26 mouse cellular contexts compared by ENCODE assay signal in the genomic region with DNA sequence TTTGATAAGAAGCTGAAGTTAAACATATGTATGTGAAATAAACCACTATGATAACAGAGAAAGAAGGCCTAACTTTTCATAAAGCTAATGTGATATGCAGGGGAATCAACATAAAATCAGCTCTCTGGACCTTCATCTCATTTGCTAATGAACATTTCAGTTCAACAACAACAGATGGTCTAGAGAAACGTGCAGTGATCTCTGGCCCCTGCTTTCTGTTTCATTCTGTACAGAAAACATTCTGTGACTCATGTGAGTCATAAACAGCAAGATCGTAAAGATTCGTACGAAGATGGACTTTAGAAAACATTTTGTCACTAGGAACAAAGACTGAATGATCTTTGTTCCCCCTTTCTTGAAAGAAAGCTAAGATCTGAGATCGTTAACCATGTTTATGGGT. TPM values are rescaled to one million over a fixed set of nuclear protein-coding genes. Genes with fewer than 3 reads are reported as not detected.
A peak's percentile ranks its signal among the peaks of the same experiment; 100 is the strongest.
DNase-seq lines count a peak whose midpoint lies in the region; ATAC-seq and TF ChIP-seq lines count a peak whose summit lies in the region.
"Had no signal": no experiment of that assay in that cellular context is flagged by ENCODE, and none has a peak within 500 bp of the region (broad histone marks: within the 10 kb centered on the region; RNA-seq: fewer than 3 reads in every experiment).

No protein-coding gene starts in this region.

- TF ChIP-seq POLR2A in brain, embryonic 14.5 days (IDR thresholded peaks at IDR 0.05; ENCODE audit: borderline replicate concordance, extremely low read depth, insufficient read depth, insufficient read length, poor library complexity, severe bottlenecking): no peak

- no peaks in the 10 kb centered on the region for H3K9me3 ChIP-seq in kidney, postnatal 0 days (replicated peaks; ENCODE audit: low read length)
- no peaks in the 10 kb centered on the region for H3K9me3 ChIP-seq in kidney, embryonic 15.5 days (replicated peaks)
- H3K9me3 ChIP-seq: embryonic facial prominence, embryonic 15.5 days; forebrain, embryonic 10.5 days; heart, embryonic 10.5 days; hindbrain, embryonic 13.5 days had no signal

- no peak overlapping the region for H3K4me3 ChIP-seq in kidney, postnatal 0 days (replicated peaks; ENCODE audit: low read depth, low read length)
- no peak overlapping the region for H3K4me3 ChIP-seq in kidney, embryonic 15.5 days (replicated peaks)
- H3K4me3 ChIP-seq: embryonic facial prominence, embryonic 15.5 days; erythroblast, embryonic 14.5 days; forebrain, embryonic 10.5 days; gastrocnemius, adult 2 months; heart, embryonic 10.5 days; hindbrain, embryonic 13.5 days had no signal

- H3K4me2 ChIP-seq in kidney, postnatal 0 days (ENCODE audit: low read length): no peak overlapping the region
- H3K4me2 ChIP-seq in kidney, embryonic 15.5 days: no peak overlapping the region
- H3K4me2 ChIP-seq: embryonic facial prominence, embryonic 15.5 days; hindbrain, embryonic 13.5 days had no signal

- TF ChIP-seq CTCF in kidney, postnatal 0 days (IDR thresholded peaks at IDR 0.05; ENCODE audit: low read depth): no peak
- TF ChIP-seq CTCF in brain, embryonic 14.5 days (IDR thresholded peaks at IDR 0.05; ENCODE audit: borderline replicate concordance, extremely low read depth, insufficient read depth, insufficient read length): no peak

- H3K36me3 ChIP-seq in kidney, postnatal 0 days (ENCODE audit: insufficient read depth, low read length): no peaks in the 10 kb centered on the region
- no peaks in the 10 kb centered on the region for H3K36me3 ChIP-seq in kidney, embryonic 15.5 days
- H3K36me3 ChIP-seq: embryonic facial prominence, embryonic 15.5 days; forebrain, embryonic 10.5 days; heart, embryonic 10.5 days; hindbrain, embryonic 13.5 days had no signal

- H3K9ac ChIP-seq in kidney, postnatal 0 days (ENCODE audit: low read depth, low read length): no peak overlapping the region
- H3K9ac ChIP-seq in kidney, embryonic 15.5 days: no peak overlapping the region
- H3K9ac ChIP-seq: embryonic facial prominence, embryonic 15.5 days; hindbrain, embryonic 13.5 days had no signal

- DNase-seq in kidney, postnatal 0 days (ENCODE audit: low spot score): peak; percentile 58
- peak; percentile 13 for DNase-seq in brain, embryonic 14.5 days (ENCODE audit: low read depth)
- peak; percentile 3 for DNase-seq in large intestine, adult 2 months (ENCODE audit: low read depth, low spot score)
- no peak for DNase-seq in cerebellum, postnatal 36 days
- DNase-seq in adrenal gland, postnatal 25 days: no peak
- no peak for DNase-seq in heart, adult 11 months
- DNase-seq: adrenal gland, postnatal 10 days; cerebellum, adult 2 months; cerebellum, postnatal 10 days; embryo, embryonic 11 days; gastrocnemius, adult 2 months; gastrocnemius, postnatal 25 days; heart, postnatal 10 days had no signal

- no peak overlapping the region for H3K27ac ChIP-seq in kidney, postnatal 0 days
- no peak overlapping the region for H3K27ac ChIP-seq in kidney, embryonic 15.5 days
- H3K27ac ChIP-seq: embryonic facial prominence, embryonic 15.5 days; forebrain, embryonic 10.5 days; gastrocnemius, adult 2 months; heart, embryonic 10.5 days; hindbrain, embryonic 13.5 days; hindbrain, postnatal 0 days had no signal

- H3K4me1 ChIP-seq in kidney, postnatal 0 days (replicated peaks; ENCODE audit: insufficient read depth, low read length): no peaks in the 10 kb centered on the region
- no peaks in the 10 kb centered on the region for H3K4me1 ChIP-seq in kidney, embryonic 15.5 days
- H3K4me1 ChIP-seq: embryonic facial prominence, embryonic 15.5 days; forebrain, embryonic 10.5 days; heart, embryonic 10.5 days; hindbrain, embryonic 13.5 days had no signal

- WGBS in kidney, postnatal 0 days: 35% methylated on average over 5 of the region's 5 CpGs
- 37% methylated on average over 5 of the region's 5 CpGs for WGBS in kidney, embryonic 15.5 days
- 14% methylated on average over 5 of the region's 5 CpGs for WGBS in large intestine, adult 2 months

- no peaks in the 10 kb centered on the region for H3K27me3 ChIP-seq in kidney, postnatal 0 days (ENCODE audit: insufficient read depth, low read length)
- no peaks in the 10 kb centered on the region for H3K27me3 ChIP-seq in kidney, embryonic 15.5 days
- H3K27me3 ChIP-seq: embryonic facial prominence, embryonic 15.5 days; hindbrain, embryonic 13.5 days had no signal

- no peak for ATAC-seq in kidney, postnatal 0 days (replicated peaks; ENCODE audit: low FRiP score, low read depth)
- ATAC-seq in kidney, embryonic 15.5 days (replicated peaks; ENCODE audit: low FRiP score): no peak
- ATAC-seq: forebrain, embryonic 14.5 days; hindbrain, postnatal 0 days had no signal

RNA-seq across cellular contexts. Expression of a gene that starts 48.0 kb away (rescaled TPM):
- polyA plus RNA-seq in kidney, postnatal 0 days (2015; fragmentation: Nextera tagmentation; extraction: Ambion mirVana): not detected in 2 replicates
- not detected in 2 replicates for polyA plus RNA-seq in kidney, embryonic 15.5 days (2015; fragmentation: Nextera tagmentation; extraction: Ambion mirVana)
- not detected in 2 replicates for polyA plus RNA-seq in brain, embryonic 14.5 days (2012; rRNA removed)
- 0.16 and 0.21 TPM in 2 replicates for polyA plus RNA-seq in large intestine, adult 2 months (2012; rRNA removed)
- not detected in 2 replicates for total RNA-seq in adrenal gland, postnatal 25 days (2021)
- total RNA-seq: common myeloid progenitor, adult 5-6 weeks; ES-E14; granulocyte monocyte progenitor cell, adult 5-6 weeks; hematopoietic stem cell, adult 5-6 weeks; hindbrain, postnatal 0 days had no signal
- polyA plus RNA-seq: cerebellum, adult 2 months; embryonic facial prominence, embryonic 15.5 days; erythroblast, embryonic 14.5 days; forebrain, embryonic 10.5 days; forebrain, embryonic 14.5 days; heart, embryonic 10.5 days; heart, embryonic 14.5 days; hindbrain, embryonic 13.5 days; hindbrain, postnatal 0 days had no signal

Comparison
In these comparisons a context has a peak if more than half of its experiments do, and no peak if none do; other contexts are left out.
1. DNase-seq: peak in kidney, postnatal 0 days (single experiment), brain, embryonic 14.5 days (single experiment) and large intestine, adult 2 months (single experiment); none in cerebellum, postnatal 36 days (0 of 2), adrenal gland, postnatal 25 days (single experiment) and heart, adult 11 months (single experiment).